28 mouse cellular contexts compared by ENCODE assay signal in the genomic region with DNA sequence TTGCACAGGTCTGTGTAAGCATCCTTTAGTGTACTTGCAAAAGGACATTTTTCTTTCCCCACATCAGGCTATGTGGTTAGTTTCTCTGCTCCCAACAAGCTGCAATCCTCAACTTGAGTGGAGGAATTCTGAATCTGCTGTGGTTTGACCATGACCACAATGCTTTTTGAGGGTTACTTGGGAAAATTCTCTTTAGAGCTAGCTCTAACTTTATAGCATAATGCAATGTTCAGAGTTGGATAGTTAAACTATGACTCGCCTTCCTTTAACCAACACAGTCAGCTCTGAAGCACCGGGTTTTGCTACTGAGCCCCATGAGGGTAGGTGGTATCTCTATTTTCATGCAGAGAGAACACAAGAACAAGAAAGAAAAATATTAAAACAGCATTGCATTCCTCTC. TPM values are rescaled to one million over a fixed set of nuclear protein-coding genes. Genes with fewer than 3 reads are reported as not detected.
A peak's percentile ranks its signal among the peaks of the same experiment; 100 is the strongest.
DNase-seq lines count a peak whose midpoint lies in the region; ATAC-seq and TF ChIP-seq lines count a peak whose summit lies in the region.
"Had no signal": no experiment of that assay in that cellular context is flagged by ENCODE, and none has a peak within 500 bp of the region (broad histone marks: within the 10 kb centered on the region; RNA-seq: fewer than 3 reads in every experiment).

No protein-coding gene starts in this region.

- H3K4me3 ChIP-seq in heart, adult 2 months: no peak overlapping the region
- no peak overlapping the region for H3K4me3 ChIP-seq in embryonic fibroblast, embryonic 13.5 days (ENCODE audit: insufficient read depth, low read length)
- no peak overlapping the region for H3K4me3 ChIP-seq in intestine, embryonic 16.5 days (ENCODE audit: low read length)
- H3K4me3 ChIP-seq in kidney, adult 2 months (ENCODE audit: insufficient read depth, low read depth, low read length): no peak overlapping the region
- H3K4me3 ChIP-seq: embryonic facial prominence, embryonic 12.5 days; embryonic facial prominence, embryonic 15.5 days; erythroblast, embryonic 14.5 days; forebrain, embryonic 10.5 days; forebrain, embryonic 13.5 days; heart, embryonic 10.5 days; heart, embryonic 13.5 days; hindbrain, embryonic 12.5 days; hindbrain, embryonic 15.5 days had no signal

- no peaks in the 10 kb centered on the region for H3K79me2 ChIP-seq in heart, adult 2 months (replicated peaks; ENCODE audit: control insufficient read depth, insufficient read depth, low read length)

- no peak for ATAC-seq in intestine, embryonic 16.5 days
- ATAC-seq: forebrain, embryonic 13.5 days; forebrain, embryonic 16.5 days had no signal

- no peak for DNase-seq in heart, adult 2 months
- no peak for DNase-seq in heart, postnatal 4 days
- DNase-seq in 3T3-L1 (ENCODE audit: low read depth, low spot score): peak; percentile 92
- DNase-seq in urinary bladder, adult 2 months (ENCODE audit: low spot score): no peak
- DNase-seq in kidney, adult 2 months: no peak
- DNase-seq: adrenal gland, adult 2 months; adrenal gland, postnatal 14 days; cerebellum, adult 11 months; cerebellum, adult 8-10 months; cerebellum, postnatal 10 days; gastrocnemius, postnatal 25 days; heart, adult 18-20 months; heart, postnatal 14 days; kidney, adult 11 months had no signal

- TF ChIP-seq POLR2A in heart, adult 2 months (IDR thresholded peaks at IDR 0.05; ENCODE audit: insufficient read depth, low read depth, low read length): no peak
- TF ChIP-seq POLR2A in embryonic fibroblast, embryonic 13.5 days (IDR thresholded peaks at IDR 0.05; ENCODE audit: low read depth, low read length): no peak
- TF ChIP-seq POLR2A in kidney, adult 2 months (IDR thresholded peaks at IDR 0.05; ENCODE audit: low read depth, low read length): no peak

- H3K9me3 ChIP-seq in intestine, embryonic 16.5 days (ENCODE audit: control insufficient read depth, low read length): no peaks in the 10 kb centered on the region
- H3K9me3 ChIP-seq: embryonic facial prominence, embryonic 12.5 days; embryonic facial prominence, embryonic 15.5 days; forebrain, embryonic 10.5 days; forebrain, embryonic 13.5 days; heart, embryonic 10.5 days; heart, embryonic 13.5 days; hindbrain, embryonic 12.5 days; hindbrain, embryonic 15.5 days had no signal

- peak overlapping the region; percentile 57 for H3K27ac ChIP-seq in heart, adult 2 months
- H3K27ac ChIP-seq in embryonic fibroblast, embryonic 13.5 days (ENCODE audit: insufficient read depth, low read length): peak overlapping the region; percentile 88; the same call in 1 of the 2 replicates
- H3K27ac ChIP-seq in intestine, embryonic 16.5 days (ENCODE audit: low read length): no peak overlapping the region
- no peak overlapping the region for H3K27ac ChIP-seq in kidney, adult 2 months (ENCODE audit: insufficient read depth, low read depth, low read length)
- H3K27ac ChIP-seq: embryonic facial prominence, embryonic 12.5 days; embryonic facial prominence, embryonic 15.5 days; forebrain, embryonic 10.5 days; forebrain, embryonic 13.5 days; heart, embryonic 10.5 days; heart, embryonic 13.5 days; hindbrain, embryonic 12.5 days; hindbrain, embryonic 15.5 days had no signal

- H3K36me3 ChIP-seq in heart, adult 2 months (ENCODE audit: control insufficient read depth, insufficient read depth, low read length): no peaks in the 10 kb centered on the region
- no peaks in the 10 kb centered on the region for H3K36me3 ChIP-seq in intestine, embryonic 16.5 days (ENCODE audit: control insufficient read depth, insufficient read depth, low read length)
- no peaks in the 10 kb centered on the region for H3K36me3 ChIP-seq in kidney, adult 2 months (ENCODE audit: control insufficient read depth, insufficient read depth, low read length)
- H3K36me3 ChIP-seq: embryonic facial prominence, embryonic 12.5 days; embryonic facial prominence, embryonic 15.5 days; forebrain, embryonic 10.5 days; heart, embryonic 10.5 days; heart, embryonic 13.5 days; hindbrain, embryonic 12.5 days; hindbrain, embryonic 15.5 days had no signal

- TF ChIP-seq CTCF in heart, adult 2 months (IDR thresholded peaks at IDR 0.05): no peak
- TF ChIP-seq CTCF in embryonic fibroblast, embryonic 13.5 days (IDR thresholded peaks at IDR 0.05; ENCODE audit: borderline replicate concordance, insufficient read depth, low read length): no peak
- TF ChIP-seq CTCF in kidney, adult 2 months (conservative IDR thresholded peaks at IDR 0.05; ENCODE audit: insufficient read depth, insufficient read length, low read depth, low read length): no peak

- no peak overlapping the region for H3K4me2 ChIP-seq in intestine, embryonic 16.5 days (ENCODE audit: low read depth, low read length)
- H3K4me2 ChIP-seq: embryonic facial prominence, embryonic 12.5 days; embryonic facial prominence, embryonic 15.5 days; forebrain, embryonic 13.5 days; heart, embryonic 13.5 days; hindbrain, embryonic 12.5 days; hindbrain, embryonic 15.5 days had no signal

- no peaks in the 10 kb centered on the region for H3K27me3 ChIP-seq in heart, adult 2 months (ENCODE audit: control insufficient read depth, insufficient read depth, low read length)
- H3K27me3 ChIP-seq in intestine, embryonic 16.5 days (replicated peaks; ENCODE audit: control insufficient read depth, insufficient read depth, low read length): no peaks in the 10 kb centered on the region
- no peaks in the 10 kb centered on the region for H3K27me3 ChIP-seq in kidney, adult 2 months (replicated peaks; ENCODE audit: control insufficient read depth, insufficient read depth, low read length)
- H3K27me3 ChIP-seq: embryonic facial prominence, embryonic 12.5 days; embryonic facial prominence, embryonic 15.5 days; forebrain, embryonic 13.5 days; heart, embryonic 13.5 days; hindbrain, embryonic 12.5 days; hindbrain, embryonic 15.5 days had no signal

- H3K9ac ChIP-seq in heart, adult 2 months (ENCODE audit: low read depth, low read length): no peak overlapping the region
- no peak overlapping the region for H3K9ac ChIP-seq in intestine, embryonic 16.5 days (ENCODE audit: low read depth, low read length)
- H3K9ac ChIP-seq: embryonic facial prominence, embryonic 12.5 days; embryonic facial prominence, embryonic 15.5 days; forebrain, embryonic 13.5 days; heart, embryonic 13.5 days; hindbrain, embryonic 12.5 days; hindbrain, embryonic 15.5 days had no signal

- intact Hi-C loops in heart, adult 2 months (cut with DNase I): no loop called here

- 62% methylated on average over 2 of the region's 2 CpGs for WGBS in heart, adult 2 months
- 87% methylated on average over 2 of the region's 2 CpGs for WGBS in intestine, embryonic 16.5 days
- 82% methylated on average over 2 of the region's 2 CpGs for WGBS in kidney, adult 2 months

- no peak for TF ChIP-seq EP300 in heart, adult 2 months (IDR thresholded peaks at IDR 0.05; ENCODE audit: insufficient read depth, low read depth, low read length)

- peaks cover 8% of the 10 kb centered on the region for H3K4me1 ChIP-seq in heart, adult 2 months (ENCODE audit: control insufficient read depth, insufficient read depth, low read length)
- peaks cover 27% of the 10 kb centered on the region for H3K4me1 ChIP-seq in embryonic fibroblast, embryonic 13.5 days (ENCODE audit: control insufficient read depth, insufficient read depth, low read length)
- H3K4me1 ChIP-seq in intestine, embryonic 16.5 days (ENCODE audit: control insufficient read depth, insufficient read depth, low read length): peaks cover 5% of the 10 kb centered on the region; the same call in 1 of the 2 replicates
- H3K4me1 ChIP-seq in kidney, adult 2 months (ENCODE audit: control insufficient read depth, insufficient read depth, low read length): peaks cover 3% of the 10 kb centered on the region; the same call in 1 of the 2 replicates
- H3K4me1 ChIP-seq: embryonic facial prominence, embryonic 12.5 days; forebrain, embryonic 10.5 days; forebrain, embryonic 13.5 days; heart, embryonic 10.5 days; heart, embryonic 13.5 days; hindbrain, embryonic 12.5 days; hindbrain, embryonic 15.5 days had no signal

RNA-seq across cellular contexts. Expression of a gene that starts 12.0 kb away (rescaled TPM):
- total RNA-seq in heart, adult 2 months (2021): 10 to 100 TPM; 14.8 to 15.1 TPM
- polyA plus RNA-seq in heart, adult 2 months (2012; rRNA removed): 31.4 and 42.8 TPM in 2 replicates
- total RNA-seq in heart, postnatal 4 days (2021): 1 to 10 TPM; 2.8 to 3.5 TPM
- 48.8 and 49.2 TPM in 2 replicates for polyA plus RNA-seq in embryonic fibroblast, embryonic 13.5 days (2011; ENCODE audit: insufficient read length, low read depth, missing spikeins)
- polyA plus RNA-seq in intestine, embryonic 16.5 days (2015; fragmentation: Nextera tagmentation; extraction: Ambion mirVana): 1.6 TPM in 2 replicates
- 23.7 and 27.2 TPM in 2 replicates for polyA plus RNA-seq in urinary bladder, adult 2 months (2012; rRNA removed)
- 347 and 350 TPM in 2 replicates for polyA plus RNA-seq in kidney, adult 2 months (2012; rRNA removed)
- total RNA-seq: ES-E14; hematopoietic stem cell, adult 5-6 weeks had no signal

Comparison
In these comparisons a context has a peak if more than half of its experiments do, and no peak if none do; other contexts are left out.
1. H3K27ac ChIP-seq: peak in heart, adult 2 months (single experiment) and embryonic fibroblast, embryonic 13.5 days (single experiment); none in intestine, embryonic 16.5 days (single experiment) and kidney, adult 2 months (single experiment).